Mouse (Mus musculus) myocyte (in vitro differentiated cells): ENCODE measurements around the gene Hnrnph1. TPM values are rescaled to one million over a fixed set of nuclear protein-coding genes. Genes with fewer than 3 reads are reported as not detected.
A peak's percentile ranks its signal among the peaks of the same experiment; 100 is the strongest.

Experiments used
- H3K27me3 ChIP-seq: one replicate; pipeline ENCODE4 v1.6.1; 2011; ENCODE audit not compliant: control insufficient read depth, insufficient read depth, insufficient read length
- H3K36me3 ChIP-seq: one replicate; pipeline ENCODE4 v1.6.1; 2011; ENCODE audit not compliant: control insufficient read depth, insufficient read depth
- H3K4me2 ChIP-seq: one replicate; pipeline ENCODE4 v1.6.1; 2011; ENCODE audit warnings: low read depth, control low read depth
- H3K4me3 ChIP-seq: one replicate; pipeline ENCODE4 v1.5.1; 2011; ENCODE audit warnings: mild to moderate bottlenecking, control low read depth, moderate library complexity
- H3K79me2 ChIP-seq: one replicate; pipeline ENCODE4 v1.6.1; 2011; ENCODE audit not compliant: control insufficient read depth, insufficient read depth
- H3ac ChIP-seq: one replicate; pipeline ENCODE4 v1.6.1; 2011; ENCODE audit not compliant: control insufficient read depth, insufficient read length
- CEBPB ChIP-seq: IDR thresholded peaks from 2 replicates; pipeline ENCODE4 v1.6.1; 2011; ENCODE audit warnings: mild to moderate bottlenecking, moderate library complexity; ENCODE audit not compliant: poor library complexity, insufficient read depth, severe bottlenecking
- E2F4 ChIP-seq: IDR thresholded peaks from one replicate; pipeline ENCODE4 v1.6.1; 2011; ENCODE audit warnings: mild to moderate bottlenecking, control low read depth, moderate library complexity; ENCODE audit not compliant: insufficient read depth
- MAX ChIP-seq: IDR thresholded peaks from one replicate; pipeline ENCODE4 v1.6.1; 2011; ENCODE audit warnings: low read depth, mild to moderate bottlenecking, control low read depth
- MYOD1 ChIP-seq, 3 experiments: IDR thresholded peaks; one replicate each; pipeline ENCODE4 v1.6.1; 2011; ENCODE audit warnings: control low read depth in 2 of 3, low read depth in 2 of 3, mild to moderate bottlenecking in 2 of 3, moderate library complexity in 1 of 3; ENCODE audit not compliant: insufficient read length in 2 of 3, control insufficient read depth in 1 of 3
- MYOG ChIP-seq, 3 experiments: IDR thresholded peaks; one replicate each; pipeline ENCODE4 v1.6.1; 2011; ENCODE audit warnings: control low read depth in 2 of 3, low read depth in 2 of 3, mild to moderate bottlenecking in 2 of 3; ENCODE audit not compliant: insufficient read length in 2 of 3, control insufficient read depth in 1 of 3, insufficient read depth in 1 of 3
- POLR2A ChIP-seq: IDR thresholded peaks from one replicate; pipeline ENCODE4 v1.6.1; 2011; ENCODE audit warnings: low read depth, mild to moderate bottlenecking, control low read depth, moderate library complexity; ENCODE audit not compliant: insufficient read length
- POLR2AphosphoS2 ChIP-seq: IDR thresholded peaks from one replicate; pipeline ENCODE4 v1.6.1; 2011; ENCODE audit warnings: low read depth, control low read depth; ENCODE audit not compliant: insufficient read length
- REST ChIP-seq: IDR thresholded peaks from one replicate; pipeline ENCODE4 v1.6.1; 2011; ENCODE audit warnings: mild to moderate bottlenecking, control low read depth, moderate library complexity; ENCODE audit not compliant: insufficient read depth, insufficient read length
- SRF ChIP-seq: IDR thresholded peaks from one replicate; pipeline ENCODE4 v1.6.1; 2011; ENCODE audit warnings: low read depth; ENCODE audit not compliant: control insufficient read depth, insufficient read length
- TCF12 ChIP-seq: IDR thresholded peaks from one replicate; pipeline ENCODE4 v1.6.1; 2011; ENCODE audit warnings: mild to moderate bottlenecking, control low read depth; ENCODE audit not compliant: poor library complexity, insufficient read depth, severe bottlenecking
- TCF3 ChIP-seq: IDR thresholded peaks from one replicate; pipeline ENCODE4 v1.6.1; 2011; ENCODE audit warnings: low read depth, control low read depth; ENCODE audit not compliant: insufficient read length
- USF1 ChIP-seq: IDR thresholded peaks from one replicate; pipeline ENCODE4 v1.6.1; 2011; ENCODE audit warnings: low read depth, mild to moderate bottlenecking, control low read depth, moderate library complexity
- polyA plus RNA-seq: library from polyadenylated mRNA; unstranded; fragments of >200 nt; fragmentation: generic; extraction: Trizol; gene quantifications from one replicate; pipeline ENCODE4 v1.2.1, GENCODE M21; 2012; ENCODE audit warnings: missing spikeins

The Hnrnph1 gene
- polyA plus RNA-seq, 1 experiment = 54.5 TPM

DNA sequence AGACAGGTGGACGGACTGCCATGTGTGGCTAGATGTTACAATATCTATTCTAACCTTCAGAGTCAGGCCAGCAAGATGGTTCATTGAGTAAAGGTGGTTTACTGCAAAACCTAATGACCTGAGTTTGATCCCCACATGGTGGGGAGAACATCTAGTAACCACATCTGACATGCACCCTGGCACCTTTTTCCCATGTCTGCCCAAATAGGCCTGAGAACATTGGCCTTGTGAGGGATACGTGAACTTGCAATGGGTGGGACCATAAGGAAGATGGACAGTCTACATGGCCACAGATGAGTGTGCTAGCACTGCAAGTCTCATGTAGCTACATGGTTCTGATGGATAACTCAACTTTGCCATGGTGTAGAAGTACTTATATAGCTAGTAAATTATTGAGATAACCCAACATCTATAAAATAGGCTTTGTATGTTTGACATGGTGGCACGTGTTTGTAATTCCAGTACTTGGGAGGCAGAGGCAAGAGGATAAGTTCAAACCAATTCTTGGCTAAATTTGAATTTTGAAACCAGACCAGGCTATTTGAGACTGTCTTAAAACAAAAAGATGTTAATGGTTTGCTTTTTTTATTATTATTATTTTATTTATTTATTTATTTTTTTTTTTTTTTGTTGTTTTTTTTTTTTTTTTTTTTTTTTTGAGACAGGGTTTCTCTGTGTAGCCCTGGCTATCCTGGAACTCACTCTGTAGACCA lies 11.6 kb downstream of the Hnrnph1 start:
- H3K4me2 ChIP-seq = no peak overlapping the region
- no peak overlapping the region for H3K4me3 ChIP-seq
- H3K36me3 ChIP-seq = peaks cover 60% of the 10 kb centered on the region
- no peak overlapping the region for H3ac ChIP-seq
- no peaks in the 10 kb centered on the region for H3K27me3 ChIP-seq
- TF ChIP-seq POLR2AphosphoS2 = peak; percentile 78
- no peak for TF ChIP-seq CEBPB
- H3K79me2 ChIP-seq = peaks cover 3% of the 10 kb centered on the region

DNA sequence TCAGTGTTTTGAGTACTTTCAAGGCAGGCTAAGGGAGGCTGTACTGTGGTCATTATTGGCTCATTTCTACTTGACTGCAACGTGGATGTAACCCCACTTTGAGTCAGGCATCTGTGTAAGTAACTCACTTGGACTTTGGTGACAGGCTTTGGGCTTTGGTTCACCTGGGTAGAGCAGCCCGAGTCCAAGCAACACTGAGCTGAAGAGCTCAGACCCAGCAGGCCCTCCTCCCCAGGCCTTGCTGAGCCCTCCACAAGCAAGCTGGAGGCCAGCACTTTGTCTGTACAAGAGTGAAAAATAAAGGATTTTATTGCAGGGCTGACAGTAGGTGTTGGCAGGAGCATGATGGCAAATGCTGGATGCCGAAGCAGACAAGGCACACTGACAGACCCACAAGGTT lies 12.2 kb downstream of the Hnrnph1 start:
- Histone ChIP-seq H3K4me3 (no peak overlapping the region), H3K27me3 (no peaks in the 10 kb centered on the region), H3ac (no peak overlapping the region), H3K36me3 (peaks cover 53% of the 10 kb centered on the region), H3K4me2 (no peak overlapping the region), H3K79me2 (no peaks in the 10 kb centered on the region)
- TF ChIP-seq MYOD1 (IDR thresholded peaks at IDR 0.05; ENCODE audit: control insufficient read depth in 1 of 3, insufficient read length in 2 of 3, low read depth in 2 of 3) (no peak), TCF3 (no peak), MAX (no peak), E2F4 (no peak), REST (no peak), USF1 (no peak), MYOG (IDR thresholded peaks at IDR 0.05; ENCODE audit: control insufficient read depth in 1 of 3, insufficient read depth in 1 of 3, insufficient read length in 2 of 3, low read depth in 2 of 3) (no peak), CEBPB (no peak), SRF (no peak), POLR2AphosphoS2 (no peak), POLR2A (no peak), TCF12 (no peak)

DNA sequence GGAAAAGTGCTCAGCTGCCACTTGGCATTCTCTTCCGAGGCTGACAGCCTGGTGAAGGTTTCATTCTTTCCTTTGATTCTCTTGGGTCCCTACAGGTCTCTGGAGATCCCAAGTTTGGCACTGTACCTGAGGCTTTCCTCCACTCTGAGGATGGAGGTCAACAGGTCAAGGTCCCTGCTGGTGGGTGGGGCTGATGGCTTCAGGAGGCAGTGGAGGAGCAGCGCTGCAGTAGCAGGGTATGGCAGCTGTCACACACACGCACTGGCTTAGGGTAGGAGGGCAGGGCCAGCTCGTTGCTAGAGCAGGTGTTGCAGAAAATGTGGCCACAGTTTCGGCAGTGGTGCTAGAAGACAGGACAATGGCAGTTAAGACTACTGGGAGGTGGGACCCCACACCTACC lies 12.8 kb downstream of the Hnrnph1 start:
- Histone ChIP-seq H3ac (no peak overlapping the region), H3K27me3 (no peaks in the 10 kb centered on the region), H3K4me2 (no peak overlapping the region), H3K36me3 (peaks cover 47% of the 10 kb centered on the region), H3K79me2 (no peaks in the 10 kb centered on the region), H3K4me3 (no peak overlapping the region)
- TF ChIP-seq MYOG (IDR thresholded peaks at IDR 0.05; ENCODE audit: control insufficient read depth in 1 of 3, insufficient read depth in 1 of 3, insufficient read length in 2 of 3, low read depth in 2 of 3) (peak in 2 of 3 experiments; percentile 83 to 86), USF1 (no peak), E2F4 (no peak), SRF (no peak), POLR2AphosphoS2 (peak; percentile 87), TCF3 (peak; percentile 41), CEBPB (no peak), POLR2A (peak; percentile 37), MAX (no peak), TCF12 (no peak), MYOD1 (IDR thresholded peaks at IDR 0.05; ENCODE audit: control insufficient read depth in 1 of 3, insufficient read length in 2 of 3, low read depth in 2 of 3) (peak in 2 of 3 experiments; percentile 79 to 80), REST (no peak)

- Histone ChIP-seq H3K4me2 (no peak overlapping the region), H3K79me2 (no peaks in the 10 kb centered on the region), H3K36me3 (peaks cover 29% of the 10 kb centered on the region), H3K27me3 (no peaks in the 10 kb centered on the region), H3K4me3 (no peak overlapping the region), H3ac (no peak overlapping the region)
- TF ChIP-seq TCF12 (no peak), MYOD1 (IDR thresholded peaks at IDR 0.05; ENCODE audit: control insufficient read depth in 1 of 3, insufficient read length in 2 of 3, low read depth in 2 of 3) (no peak), E2F4 (no peak), SRF (no peak), REST (no peak)
Measured at GRCm38 (mm10) chr11:50391272-50391960, 14.6 kb downstream of the Hnrnph1 start.

DNA sequence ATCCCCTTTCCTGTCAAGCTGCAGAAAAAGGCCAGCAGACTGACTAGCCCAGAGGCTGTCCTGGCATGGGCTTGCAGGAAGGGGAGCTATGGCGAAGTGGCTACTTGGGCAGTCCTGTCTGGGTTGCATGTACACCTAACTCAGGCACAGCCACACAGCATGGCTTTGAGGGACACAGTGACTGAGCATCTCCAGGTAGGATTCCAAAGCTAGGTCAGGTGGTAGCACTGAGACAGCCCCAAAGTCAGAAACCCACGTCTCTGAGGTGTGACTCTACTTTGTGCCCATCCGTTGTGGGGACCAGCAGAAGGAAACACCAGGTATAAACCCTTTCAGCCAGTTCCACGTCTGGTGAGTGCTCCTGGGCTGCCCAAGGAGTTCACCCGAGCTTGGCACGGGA lies 16.5 kb downstream of the Hnrnph1 start:
- Histone ChIP-seq H3K36me3 (peaks cover 13% of the 10 kb centered on the region), H3K27me3 (no peaks in the 10 kb centered on the region), H3K4me3 (no peak overlapping the region), H3ac (no peak overlapping the region), H3K4me2 (no peak overlapping the region), H3K79me2 (no peaks in the 10 kb centered on the region)
- TF ChIP-seq POLR2AphosphoS2 = no peak
- TF ChIP-seq E2F4 = no peak
- no peak for TF ChIP-seq CEBPB
- no peak for TF ChIP-seq TCF3
- no peak for TF ChIP-seq SRF
- no peak for TF ChIP-seq REST
- TF ChIP-seq MAX = no peak
- TF ChIP-seq POLR2A = no peak
- no peak for TF ChIP-seq USF1
- TF ChIP-seq TCF12 = no peak
